Mouse (Mus musculus): ENCODE data around the gene Jph4.

GRCm38 (mm10) chr14:55092011-55092577 is 24.6 kb downstream of the Jph4 start, which contains the start of gene Zfhx2:
- TF ChIP-seq CTCF (IDR thresholded peaks at IDR 0.05; ENCODE audit: extremely low read depth, insufficient read depth, insufficient read length, insufficient replicate concordance) = peak; percentile 8; the same call in 1 of the 2 replicates
- no peak for TF ChIP-seq POLR2A (IDR thresholded peaks at IDR 0.05; ENCODE audit: low read depth, low read length)

Measured in spleen, adult 2 months (tissue).